Mouse (Mus musculus) stomach, postnatal 0 days (tissue): ENCODE results near the gene Hist1h3b.

Source experiments
- CTCF ChIP-seq: IDR thresholded peaks from 2 replicates; pipeline ENCODE4 v1.5.1; 2016; ENCODE audit warnings: antibody characterized with exemption, low read depth, mild to moderate bottlenecking, moderate library complexity
- EP300 ChIP-seq: optimal IDR thresholded peaks from 2 replicates; pipeline ENCODE3; 2016; ENCODE audit warnings: antibody characterized with exemption

- TF ChIP-seq CTCF (peak; percentile 47), EP300 (no peak)
Measured at GRCm38 (mm10) chr13:23738677-23739068, 13.4 kb upstream of the Hist1h3b start, which contains the start of gene Hist1h1c.
